Mouse (Mus musculus) neutrophil, adult 5-6 weeks (primary cell): ENCODE data around the gene Spred2. TPM values are rescaled to one million over a fixed set of nuclear protein-coding genes. Genes with fewer than 3 reads are reported as not detected.

ENCODE experiments used
- ATAC-seq: fragments of 151-379, 151-347 bp; 2 replicates; pipeline ENCODE4 v1.8.0; 2017; ENCODE audit warnings: mild to moderate bottlenecking, moderate TSS enrichment; ENCODE audit not compliant: insufficient number of reproducible peaks, poor library complexity, low FRiP score, severe bottlenecking; ENCODE audit errors: extremely low read depth
- total RNA-seq: library from RNA; stranded (forward); fragments of 200-1000 nt; gene quantifications from 2 replicates; pipeline ENCODE4 v1.2.3, GENCODE M21; 2017

Spred2 gene
- total RNA-seq, 1 experiment from 2014 or later: 2.6 TPM

GRCm38 (mm10) chr11:19971954-19972750, 48.0 kb downstream of the Spred2 start:
- 0 out of 2 replicates have a peak, but pooled peaks have one; percentile 40 for ATAC-seq

- ATAC-seq: no peak
These were observed 49.0 kb downstream of the Spred2 start for GRCm38 (mm10) chr11:19973032-19973790.

- no peak for ATAC-seq
These were observed 51.9 kb downstream of the Spred2 start for GRCm38 (mm10) chr11:19976032-19976431.

- ATAC-seq: 0 out of 2 replicates have a peak, but pooled peaks have one; percentile 15
These were observed 53.5 kb downstream of the Spred2 start for GRCm38 (mm10) chr11:19977687-19978086.

GRCm38 (mm10) chr11:19979338-19979737, 55.2 kb downstream of the Spred2 start:
- peak; percentile 65; the same call in 1 of the 2 replicates for ATAC-seq

- ATAC-seq: no peak
These were observed 57.9 kb downstream of the Spred2 start for GRCm38 (mm10) chr11:19982113-19982512.

- ATAC-seq: no peak
These were observed 58.6 kb downstream of the Spred2 start for GRCm38 (mm10) chr11:19982779-19983178.

GRCm38 (mm10) chr11:19983298-19983697, 59.1 kb downstream of the Spred2 start:
- no peak for ATAC-seq

- no peak for ATAC-seq
These were observed 59.9 kb downstream of the Spred2 start for GRCm38 (mm10) chr11:19984029-19984428.

- peak; percentile 77; the same call in 1 of the 2 replicates for ATAC-seq
These were observed 61.2 kb downstream of the Spred2 start for GRCm38 (mm10) chr11:19985283-19985854.

- ATAC-seq: no peak
These were observed 62.3 kb downstream of the Spred2 start for GRCm38 (mm10) chr11:19986443-19986861.

DNA sequence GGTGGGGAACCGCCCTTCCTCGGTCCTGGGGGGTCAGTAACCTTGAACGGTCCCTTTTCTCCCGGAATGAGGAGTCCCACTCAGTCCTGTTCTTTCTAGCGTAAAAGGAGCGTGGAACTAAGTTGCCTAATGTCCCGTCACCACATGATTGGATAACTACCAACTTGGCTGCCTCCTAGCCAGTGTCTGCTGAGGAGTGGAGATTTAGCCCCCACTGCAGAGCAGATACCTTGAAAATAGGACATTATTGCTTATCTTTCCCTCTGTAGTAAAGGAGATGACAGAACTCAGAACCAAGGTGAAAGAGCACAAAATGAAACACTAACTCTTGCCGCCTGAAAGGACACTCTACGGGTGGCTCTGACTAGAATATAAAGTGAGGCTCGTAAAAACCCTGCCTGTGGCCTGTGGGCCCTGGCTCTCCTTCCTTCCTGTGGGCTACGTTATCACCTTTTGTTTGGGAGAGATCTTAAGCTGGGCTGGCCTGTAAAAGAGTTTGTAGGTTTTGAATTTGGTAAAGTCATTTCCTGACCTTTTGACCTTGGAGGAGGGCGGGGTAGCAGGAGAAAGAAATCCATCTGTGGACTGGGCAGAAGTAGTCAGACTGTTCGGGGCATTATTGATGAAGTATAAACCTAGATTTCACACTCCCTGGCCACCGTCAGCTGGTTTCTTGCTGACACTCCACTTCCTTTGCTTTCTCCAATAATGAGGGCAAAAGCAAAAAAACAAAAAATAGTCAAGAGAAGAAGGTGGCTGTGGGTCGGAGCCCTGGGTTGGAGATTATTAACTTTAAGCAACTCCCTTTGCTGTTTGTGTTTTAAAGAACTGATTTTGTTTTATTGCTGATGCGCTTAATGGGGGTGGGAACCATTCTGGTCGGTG, 62.9 kb downstream of the Spred2 start:
- ATAC-seq: no peak

DNA sequence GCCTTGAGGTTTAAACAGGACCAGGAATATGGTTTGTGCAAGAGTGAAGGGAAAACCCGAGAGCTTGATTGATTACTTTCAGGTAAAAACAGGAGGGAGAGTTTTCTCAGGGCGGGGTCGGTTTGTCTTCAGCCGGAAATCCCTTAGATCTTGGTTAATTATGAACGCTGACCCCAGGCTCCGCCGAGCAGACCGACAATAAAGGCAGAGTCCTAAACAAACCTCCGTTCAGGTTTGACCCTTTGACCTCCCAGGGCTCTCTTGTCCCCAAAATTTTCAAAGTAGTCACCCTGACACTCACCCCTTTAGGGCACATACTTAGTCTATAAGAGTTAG, 63.5 kb downstream of the Spred2 start:
- no peak for ATAC-seq

- no peak for ATAC-seq
These were observed 64.0 kb downstream of the Spred2 start for GRCm38 (mm10) chr11:19988224-19988623.

GRCm38 (mm10) chr11:19988631-19989030, 64.5 kb downstream of the Spred2 start:
- no peak for ATAC-seq

GRCm38 (mm10) chr11:19989141-19989910, 65.2 kb downstream of the Spred2 start:
- ATAC-seq: no peak

GRCm38 (mm10) chr11:19990731-19991130, 66.6 kb downstream of the Spred2 start:
- ATAC-seq: no peak

- no peak for ATAC-seq
These were observed 67.3 kb downstream of the Spred2 start for GRCm38 (mm10) chr11:19991303-19991976.
